Mouse (Mus musculus): ENCODE results near the gene Ddx39b.

DNA sequence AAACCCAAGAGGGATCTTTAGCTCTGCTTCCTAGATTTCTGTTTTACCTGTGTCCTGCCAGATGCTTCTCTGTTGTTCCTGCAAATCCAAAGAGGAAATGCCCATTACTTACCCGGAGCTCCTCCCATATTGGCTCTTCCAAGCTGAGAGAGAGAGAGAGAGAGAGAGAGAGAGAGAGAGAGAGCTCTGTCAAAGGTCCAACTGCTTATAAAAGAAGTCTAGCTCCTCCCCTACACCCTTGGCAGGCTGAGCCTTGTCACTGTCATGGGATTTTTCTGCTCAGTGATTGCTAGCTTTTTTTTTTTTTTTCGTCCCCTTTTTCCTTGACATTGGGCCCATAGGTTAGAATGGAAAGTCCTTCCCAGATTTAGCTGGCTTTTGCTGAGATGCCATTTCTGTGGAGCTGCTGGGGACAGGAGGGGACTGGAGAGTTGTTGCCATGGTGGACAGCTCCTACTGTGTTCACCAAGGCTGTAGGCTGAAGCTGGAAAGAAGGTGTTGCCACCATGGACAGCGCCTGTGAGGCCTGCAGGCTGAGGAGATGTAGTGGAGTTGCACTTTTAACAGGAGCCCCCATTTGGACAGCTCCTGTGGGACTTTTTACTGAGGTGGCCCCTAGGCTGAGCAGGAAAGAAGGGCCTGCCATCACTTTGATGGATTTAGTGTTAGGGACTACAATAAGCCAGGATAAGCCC lies 28.3 kb downstream of the Ddx39b start:
- TF ChIP-seq CTCF (conservative IDR thresholded peaks at IDR 0.05 in 1 of 2, IDR thresholded peaks at IDR 0.05 in 1 of 2; ENCODE audit: low read depth in 2 of 2, low read length in 2 of 2), result no peak
- no peak for TF ChIP-seq ZC3H11A (IDR thresholded peaks at IDR 0.05; ENCODE audit: low read depth, low read length)
- TF ChIP-seq ZNF384 (IDR thresholded peaks at IDR 0.05; ENCODE audit: low read depth, low read length), result no peak
- no peak for TF ChIP-seq MAX (IDR thresholded peaks at IDR 0.05; ENCODE audit: low read length)
- TF ChIP-seq CHD2 (IDR thresholded peaks at IDR 0.05; ENCODE audit: low read length), result no peak
- TF ChIP-seq POLR2A (IDR thresholded peaks at IDR 0.05; ENCODE audit: low read depth, low read length), result no peak
- no peak for TF ChIP-seq ETS1 (conservative IDR thresholded peaks at IDR 0.05; ENCODE audit: low read depth, low read length)
- no peak for TF ChIP-seq POLR2AphosphoS2 (IDR thresholded peaks at IDR 0.05; ENCODE audit: low read depth, low read length)

Measured in CH12.LX (cell line).